Mouse (Mus musculus): ENCODE measurements around the gene Olfr53. TPM values are rescaled to one million over a fixed set of nuclear protein-coding genes. Genes with fewer than 3 reads are reported as not detected.
A peak's percentile ranks its signal among the peaks of the same experiment; 100 is the strongest.
"Not testable (repeated sequence)": the region's sequence is repeated elsewhere in the genome, so short reads cannot be mapped to it uniquely, and the experiment has no call there.

Olfr53 gene
- polyA plus RNA-seq (2014; fragmentation: Nextera tagmentation; extraction: Ambion mirVana) = not detected in 2 replicates

DNA sequence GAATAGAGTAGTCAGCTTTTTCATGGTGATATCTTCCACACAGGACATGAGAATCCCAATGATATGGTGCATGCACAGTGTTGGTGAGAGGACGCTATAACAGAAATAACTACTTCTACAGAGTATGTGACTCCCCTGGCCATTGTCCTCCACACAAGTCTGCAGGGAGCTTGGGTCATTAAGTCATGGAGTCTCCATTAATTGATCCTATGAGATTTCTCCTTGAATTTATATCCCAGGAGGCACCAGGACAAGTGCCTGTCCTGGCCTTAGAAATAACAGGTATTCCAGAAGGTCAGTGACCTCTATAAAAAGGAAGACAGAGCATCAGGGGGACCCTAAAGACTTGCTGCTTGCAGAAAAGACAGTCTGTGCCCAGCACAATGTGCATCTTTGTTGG, at the start of gene Olfr53:
TSS of gene Olfr53 (plus strand) at position 301 of the 400 bp plus-strand sequence.
- ATAC-seq (ENCODE audit: low FRiP score, low TSS enrichment) = no peak

DNA sequence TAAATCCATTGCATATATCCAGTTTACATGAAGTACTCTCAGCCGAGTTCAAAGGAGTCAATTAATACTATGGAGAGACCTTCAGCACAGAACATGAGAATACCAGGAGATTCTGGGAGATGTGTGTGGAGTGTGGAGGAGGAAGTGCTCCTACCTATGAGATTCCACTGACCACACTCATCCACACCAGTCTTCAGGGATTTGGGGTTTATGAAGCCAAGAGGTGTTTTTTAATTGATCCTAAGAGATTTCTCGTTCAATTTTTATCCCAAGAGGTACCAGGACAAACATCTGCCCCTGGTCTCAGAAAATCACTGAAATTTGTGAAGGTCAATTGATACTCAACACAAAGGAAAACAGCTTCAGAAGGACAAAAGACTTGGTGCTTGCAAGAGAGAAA, 45.3 kb upstream of the Olfr53 start, which contains the start of gene Olfr46:
TSS of gene Olfr46 (plus strand) at position 301 of the 400 bp plus-strand sequence.
- H3K4me1 ChIP-seq (ENCODE audit: control insufficient read depth, insufficient read depth, low read length); H3K9ac ChIP-seq (replicated peaks; ENCODE audit: low read length); H3K36me3 ChIP-seq (ENCODE audit: control insufficient read depth, insufficient read depth, low read length); ATAC-seq (ENCODE audit: low FRiP score, low TSS enrichment); H3K4me3 ChIP-seq (replicated peaks; ENCODE audit: low read depth, low read length); H3K4me2 ChIP-seq (ENCODE audit: low read length); H3K27ac ChIP-seq (replicated peaks; ENCODE audit: low read depth, low read length); H3K9me3 ChIP-seq (ENCODE audit: control insufficient read depth, low read length); H3K27me3 ChIP-seq (ENCODE audit: control insufficient read depth, insufficient read depth, low read length); DNase-seq: not testable (repeated sequence)
- 85% methylated on average over 2 of the region's 2 CpGs for WGBS

More for the DNA sequence above, at the start of gene Olfr53:
- no peak within 1 kb of the TSS for H3K27ac ChIP-seq (replicated peaks; ENCODE audit: low read depth, low read length)
- no peaks in the 10 kb centered on the region for H3K27me3 ChIP-seq (ENCODE audit: control insufficient read depth, insufficient read depth, low read length)
- DNase-seq = no peak
- no peak within 1 kb of the TSS for H3K4me3 ChIP-seq (replicated peaks; ENCODE audit: low read depth, low read length)
- no peaks in the 10 kb centered on the region for H3K9me3 ChIP-seq (ENCODE audit: control insufficient read depth, low read length)
- H3K9ac ChIP-seq (replicated peaks; ENCODE audit: low read length) = no peak within 1 kb of the TSS
- WGBS = 84% methylated on average over 1 of the region's 1 CpGs
- no peaks in the 10 kb centered on the region for H3K4me1 ChIP-seq (ENCODE audit: control insufficient read depth, insufficient read depth, low read length)
- no peaks in the 10 kb centered on the region for H3K36me3 ChIP-seq (ENCODE audit: control insufficient read depth, insufficient read depth, low read length)
- no peak within 1 kb of the TSS for H3K4me2 ChIP-seq (ENCODE audit: low read length)

DNA sequence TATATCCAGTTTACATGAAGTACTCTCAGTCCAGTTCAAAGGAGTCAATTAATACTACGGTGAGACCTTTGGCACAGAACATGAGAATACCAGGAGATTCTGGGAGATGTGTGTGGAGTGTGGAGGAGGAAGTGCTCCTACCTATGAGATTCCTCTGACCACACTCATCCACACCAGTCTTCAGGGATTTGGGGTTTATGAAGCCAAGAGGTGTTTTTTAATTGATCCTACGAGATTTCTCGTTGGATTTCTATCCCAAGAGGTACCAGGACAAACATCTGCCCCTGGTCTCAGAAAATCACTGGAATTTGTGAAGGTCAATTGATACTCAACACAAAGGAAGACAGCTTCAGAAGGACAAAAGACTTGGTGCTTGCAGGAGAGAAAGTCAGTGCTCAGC, 17.6 kb upstream of the Olfr53 start, which contains the start of gene Olfr61:
TSS of gene Olfr61 (plus strand) at position 301 of the 400 bp plus-strand sequence.
- not testable (repeated sequence) for H3K27ac ChIP-seq (replicated peaks; ENCODE audit: low read depth, low read length); H3K27me3 ChIP-seq (ENCODE audit: control insufficient read depth, insufficient read depth, low read length); ATAC-seq (ENCODE audit: low FRiP score, low TSS enrichment); H3K36me3 ChIP-seq (ENCODE audit: control insufficient read depth, insufficient read depth, low read length); H3K9me3 ChIP-seq (ENCODE audit: control insufficient read depth, low read length); H3K4me1 ChIP-seq (ENCODE audit: control insufficient read depth, insufficient read depth, low read length); H3K4me2 ChIP-seq (ENCODE audit: low read length); H3K9ac ChIP-seq (replicated peaks; ENCODE audit: low read length); DNase-seq; H3K4me3 ChIP-seq (replicated peaks; ENCODE audit: low read depth, low read length)
- 84% methylated on average over 3 of the region's 3 CpGs for WGBS

DNA sequence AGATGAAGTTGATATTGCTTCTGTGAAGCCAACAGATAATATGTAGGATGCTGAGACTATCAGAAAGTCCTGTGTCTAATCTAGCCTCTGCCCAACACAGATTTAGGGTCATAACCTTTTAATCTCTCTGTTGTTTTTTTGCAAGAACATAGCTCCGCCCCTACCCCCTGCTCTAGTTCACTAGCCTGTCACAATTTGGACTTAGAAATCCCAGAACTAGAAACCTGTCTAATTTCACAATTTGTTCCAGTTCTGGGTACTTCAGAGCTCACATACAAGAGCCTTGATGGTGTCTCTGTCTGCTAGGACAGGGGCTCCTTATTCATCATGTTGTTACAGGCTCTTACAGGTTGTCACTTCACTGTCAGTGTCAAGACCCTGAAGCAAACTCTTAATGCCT, 15.7 kb upstream of the Olfr53 start:
- H3K27me3 ChIP-seq (ENCODE audit: control insufficient read depth, insufficient read depth, low read length) = no peaks in the 10 kb centered on the region
- no peak overlapping the region for H3K9ac ChIP-seq (replicated peaks; ENCODE audit: low read length)
- no peak overlapping the region for H3K27ac ChIP-seq (replicated peaks; ENCODE audit: low read depth, low read length)
- H3K4me1 ChIP-seq (ENCODE audit: control insufficient read depth, insufficient read depth, low read length) = no peaks in the 10 kb centered on the region
- no peak overlapping the region for H3K4me3 ChIP-seq (replicated peaks; ENCODE audit: low read depth, low read length)
- WGBS = 78% methylated on average over 1 of the region's 1 CpGs
- H3K36me3 ChIP-seq (ENCODE audit: control insufficient read depth, insufficient read depth, low read length) = no peaks in the 10 kb centered on the region
- DNase-seq = no peak
- no peaks in the 10 kb centered on the region for H3K9me3 ChIP-seq (ENCODE audit: control insufficient read depth, low read length)
- no peak overlapping the region for H3K4me2 ChIP-seq (ENCODE audit: low read length)
- ATAC-seq (ENCODE audit: low FRiP score, low TSS enrichment) = no peak

GRCm38 (mm10) chr7:140659630-140660029, 13.4 kb downstream of the Olfr53 start, which contains the start of gene Olfr539:
Gene Olfr539 (plus strand): TSS chr7:140659930.
- Histone ChIP-seq H3K36me3 (ENCODE audit: control insufficient read depth, insufficient read depth, low read length) (no peaks in the 10 kb centered on the region), H3K27ac (replicated peaks; ENCODE audit: low read depth, low read length) (no peak within 1 kb of the TSS), H3K27me3 (ENCODE audit: control insufficient read depth, insufficient read depth, low read length) (no peaks in the 10 kb centered on the region), H3K4me3 (replicated peaks; ENCODE audit: low read depth, low read length) (no peak within 1 kb of the TSS), H3K9me3 (ENCODE audit: control insufficient read depth, low read length) (no peaks in the 10 kb centered on the region), H3K4me1 (ENCODE audit: control insufficient read depth, insufficient read depth, low read length) (no peaks in the 10 kb centered on the region), H3K4me2 (ENCODE audit: low read length) (no peak within 1 kb of the TSS), H3K9ac (replicated peaks; ENCODE audit: low read length) (no peak within 1 kb of the TSS)
- no peak for ATAC-seq (ENCODE audit: low FRiP score, low TSS enrichment)
- DNase-seq = no peak
- WGBS = 86% methylated on average over 4 of the region's 4 CpGs

GRCm38 (mm10) chr7:140670693-140671092, 24.4 kb downstream of the Olfr53 start:
- WGBS = 87% methylated on average over 3 of the region's 3 CpGs
- H3K4me1 ChIP-seq (ENCODE audit: control insufficient read depth, insufficient read depth, low read length) = not testable (repeated sequence)

GRCm38 (mm10) chr7:140675863-140676262, 29.6 kb downstream of the Olfr53 start:
- Histone ChIP-seq H3K36me3 (ENCODE audit: control insufficient read depth, insufficient read depth, low read length) (no peaks in the 10 kb centered on the region), H3K4me2 (ENCODE audit: low read length) (peak overlapping the region; percentile 31; the same call in 1 of the 2 replicates), H3K4me1 (ENCODE audit: control insufficient read depth, insufficient read depth, low read length) (no peaks in the 10 kb centered on the region), H3K27me3 (ENCODE audit: control insufficient read depth, insufficient read depth, low read length) (no peaks in the 10 kb centered on the region), H3K27ac (replicated peaks; ENCODE audit: low read depth, low read length) (no peak overlapping the region), H3K9ac (replicated peaks; ENCODE audit: low read length) (no peak overlapping the region), H3K4me3 (replicated peaks; ENCODE audit: low read depth, low read length) (no peak overlapping the region), H3K9me3 (ENCODE audit: control insufficient read depth, low read length) (no peaks in the 10 kb centered on the region)
- WGBS = 2% methylated on average over 6 of the region's 6 CpGs
- ATAC-seq (ENCODE audit: low FRiP score, low TSS enrichment) (no peak), DNase-seq (peak; percentile 3)

More at GRCm38 (mm10) chr7:140670693-140671092, 24.4 kb downstream of the Olfr53 start:
- H3K9ac ChIP-seq (replicated peaks; ENCODE audit: low read length); H3K4me2 ChIP-seq (ENCODE audit: low read length); H3K9me3 ChIP-seq (ENCODE audit: control insufficient read depth, low read length); DNase-seq; H3K27me3 ChIP-seq (ENCODE audit: control insufficient read depth, insufficient read depth, low read length); H3K4me3 ChIP-seq (replicated peaks; ENCODE audit: low read depth, low read length); H3K27ac ChIP-seq (replicated peaks; ENCODE audit: low read depth, low read length); H3K36me3 ChIP-seq (ENCODE audit: control insufficient read depth, insufficient read depth, low read length); ATAC-seq (ENCODE audit: low FRiP score, low TSS enrichment): not testable (repeated sequence)

- not testable (repeated sequence) for H3K36me3 ChIP-seq (ENCODE audit: control insufficient read depth, insufficient read depth, low read length); H3K9me3 ChIP-seq (ENCODE audit: control insufficient read depth, low read length); DNase-seq; H3K27me3 ChIP-seq (ENCODE audit: control insufficient read depth, insufficient read depth, low read length); H3K9ac ChIP-seq (replicated peaks; ENCODE audit: low read length); H3K4me3 ChIP-seq (replicated peaks; ENCODE audit: low read depth, low read length); H3K4me1 ChIP-seq (ENCODE audit: control insufficient read depth, insufficient read depth, low read length); H3K27ac ChIP-seq (replicated peaks; ENCODE audit: low read depth, low read length); H3K4me2 ChIP-seq (ENCODE audit: low read length); ATAC-seq (ENCODE audit: low FRiP score, low TSS enrichment)
- 66% methylated on average over 4 of the region's 4 CpGs for WGBS
These were observed 33.3 kb downstream of the Olfr53 start for GRCm38 (mm10) chr7:140679591-140679990.

DNA sequence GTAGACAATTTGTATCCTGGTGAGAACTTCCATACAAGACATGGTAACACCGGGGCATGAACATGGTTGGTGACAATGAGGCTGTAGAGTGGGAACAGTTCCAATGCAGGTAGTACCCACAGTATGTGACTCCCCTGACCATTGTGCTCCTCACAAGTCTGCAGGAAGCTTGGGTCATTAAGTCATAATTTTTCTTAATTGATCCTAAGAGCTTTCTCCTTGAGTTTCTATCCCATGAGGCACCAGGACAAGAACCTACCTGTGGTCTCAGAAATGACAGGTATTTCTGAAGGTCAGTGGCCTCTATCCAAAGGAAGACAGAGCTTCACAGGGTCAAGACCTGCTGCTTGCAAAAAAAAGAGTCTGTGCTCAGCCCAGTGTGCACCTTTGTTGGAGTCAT, 35.4 kb downstream of the Olfr53 start, which contains the start of gene Olfr45:
TSS of gene Olfr45 (plus strand) at position 301 of the 400 bp plus-strand sequence.
- no peak within 1 kb of the TSS for H3K27ac ChIP-seq (replicated peaks; ENCODE audit: low read depth, low read length)
- DNase-seq = no peak
- no peaks in the 10 kb centered on the region for H3K9me3 ChIP-seq (ENCODE audit: control insufficient read depth, low read length)
- H3K27me3 ChIP-seq (ENCODE audit: control insufficient read depth, insufficient read depth, low read length) = no peaks in the 10 kb centered on the region
- ATAC-seq (ENCODE audit: low FRiP score, low TSS enrichment) = no peak
- no peaks in the 10 kb centered on the region for H3K36me3 ChIP-seq (ENCODE audit: control insufficient read depth, insufficient read depth, low read length)
- H3K4me3 ChIP-seq (replicated peaks; ENCODE audit: low read depth, low read length) = no peak within 1 kb of the TSS
- 97% methylated on average over 1 of the region's 1 CpGs for WGBS
- no peaks in the 10 kb centered on the region for H3K4me1 ChIP-seq (ENCODE audit: control insufficient read depth, insufficient read depth, low read length)
- no peak within 1 kb of the TSS for H3K9ac ChIP-seq (replicated peaks; ENCODE audit: low read length)
- no peak within 1 kb of the TSS for H3K4me2 ChIP-seq (ENCODE audit: low read length)

Measured in midbrain, embryonic 14.5 days (tissue).